Mouse (Mus musculus) hindbrain, embryonic 15.5 days (tissue): ENCODE results near the gene Nol3. TPM values are rescaled to one million over a fixed set of nuclear protein-coding genes. Genes with fewer than 3 reads are reported as not detected.

Source experiments
- ATAC-seq: fragments of 200-750 bp; cut with Nextera tagmentation; 2 replicates; pipeline ENCODE4 v1.8.0; 2017; ENCODE audit warnings: low read depth, moderate number of reproducible peaks, moderate TSS enrichment; ENCODE audit not compliant: low FRiP score
- H3K27ac ChIP-seq: fragments of 300-500 bp; sonication (generic); replicated peaks from 2 replicates; pipeline ENCODE4 v1.5.1; 2015; ENCODE audit warnings: mild to moderate bottlenecking, inconsistent platforms
- H3K27me3 ChIP-seq: fragments of 300-500 bp; sonication (generic); 2 replicates; pipeline ENCODE4 v1.6.1; 2015; ENCODE audit warnings: control low read depth, inconsistent platforms
- H3K36me3 ChIP-seq: fragments of 300-500 bp; sonication (generic); 2 replicates; pipeline ENCODE4 v1.6.1; 2015; ENCODE audit warnings: control low read depth, inconsistent platforms
- H3K4me1 ChIP-seq: fragments of 300-500 bp; sonication (generic); replicated peaks from 2 replicates; pipeline ENCODE4 v1.6.1; 2015; ENCODE audit warnings: control low read depth, inconsistent platforms
- H3K4me2 ChIP-seq: fragments of 300-500 bp; sonication (generic); 2 replicates; pipeline ENCODE4 v1.6.1; 2015; ENCODE audit warnings: moderate library complexity, mild to moderate bottlenecking, inconsistent platforms
- H3K4me3 ChIP-seq: fragments of 300-500 bp; sonication (generic); 2 replicates; pipeline ENCODE4 v1.5.1; 2015; ENCODE audit warnings: mild to moderate bottlenecking, inconsistent platforms
- H3K9ac ChIP-seq: fragments of 300-500 bp; sonication (generic); 2 replicates; pipeline ENCODE4 v1.6.1; 2015; ENCODE audit warnings: inconsistent platforms
- H3K9me3 ChIP-seq: fragments of 300-500 bp; sonication (generic); 2 replicates; pipeline ENCODE4 v1.6.1; 2016; ENCODE audit warnings: control low read depth, inconsistent platforms
- WGBS: fragments of 180-500 bp; shearing (Covaris S2); methylation state at CpG from one replicate; pipeline ENCODE4 v1.1.7; 2015; 5-methylcytosine and 5-hydroxymethylcytosine counted together
- polyA plus RNA-seq: library from polyadenylated mRNA; unstranded; fragments of >200 nt; fragmentation: Nextera tagmentation; extraction: Ambion mirVana; gene quantifications from 2 replicates; pipeline ENCODE4 v1.2.1, GENCODE M21; 2015

Gene Nol3
- polyA plus RNA-seq, 1 experiment from 2014 or later: 5.7 TPM

- Histone ChIP-seq H3K27me3 (no peaks in the 10 kb centered on the region), H3K4me2 (peak within 1 kb of the TSS; percentile 48), H3K4me1 (peaks cover 15% of the 10 kb centered on the region), H3K4me3 (peak within 1 kb of the TSS; percentile 16), H3K36me3 (peaks cover 53% of the 10 kb centered on the region), H3K9ac (peak within 1 kb of the TSS; percentile 38), H3K9me3 (no peaks in the 10 kb centered on the region), H3K27ac (no peak within 1 kb of the TSS)
- 10% methylated on average over 28 of the region's 30 CpGs for WGBS
- ATAC-seq: peak; percentile 66
Measured at GRCm38 (mm10) chr8:105305211-105306145, 29.5 kb downstream of the Nol3 start, which contains the start of gene Elmo3. TSS of gene Elmo3 (plus strand) at chr8:105305601.

GRCm38 (mm10) chr8:105306146-105306691, 30.3 kb downstream of the Nol3 start:
- no peak overlapping the region for H3K27ac ChIP-seq

DNA sequence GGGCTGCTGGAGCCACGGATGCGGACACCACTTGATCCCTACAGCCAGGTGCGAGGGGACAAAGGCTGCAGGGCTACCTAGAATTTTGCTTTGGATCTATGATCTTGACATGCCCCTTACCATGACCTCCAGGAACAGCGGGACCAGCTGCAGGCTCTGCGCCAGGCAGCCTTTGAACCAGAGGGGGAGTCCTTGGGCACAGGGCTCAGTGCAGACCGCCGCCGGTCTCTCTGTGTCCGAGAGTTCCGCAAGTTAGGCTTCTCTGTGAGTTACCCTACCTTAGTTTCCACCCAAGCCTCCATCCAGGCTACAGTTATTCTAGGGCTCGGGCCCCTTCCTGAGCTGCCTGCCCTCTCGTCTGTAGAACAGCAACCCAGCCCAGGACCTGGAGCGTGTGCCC, 31.7 kb downstream of the Nol3 start:
- Histone ChIP-seq H3K4me1 (peaks cover 15% of the 10 kb centered on the region), H3K27ac (no peak overlapping the region), H3K9me3 (no peaks in the 10 kb centered on the region), H3K9ac (no peak overlapping the region), H3K36me3 (peaks cover 36% of the 10 kb centered on the region), H3K27me3 (no peaks in the 10 kb centered on the region), H3K4me3 (no peak overlapping the region), H3K4me2 (no peak overlapping the region)
- ATAC-seq: no peak
- WGBS: 94% methylated on average over 13 of the region's 13 CpGs

More at GRCm38 (mm10) chr8:105306146-105306691, 30.3 kb downstream of the Nol3 start:
- ATAC-seq: peak; percentile 33; the same call in 1 of the 2 replicates
- H3K4me3 ChIP-seq: peak overlapping the region; percentile 16; the same call in 1 of the 2 replicates
- peak overlapping the region; percentile 48 for H3K4me2 ChIP-seq
- H3K36me3 ChIP-seq: peaks cover 45% of the 10 kb centered on the region
- no peaks in the 10 kb centered on the region for H3K27me3 ChIP-seq
- no peak overlapping the region for H3K9ac ChIP-seq
- H3K9me3 ChIP-seq: no peaks in the 10 kb centered on the region
- 60% methylated on average over 5 of the region's 5 CpGs for WGBS
- peaks cover 15% of the 10 kb centered on the region for H3K4me1 ChIP-seq

- WGBS: 95% methylated on average over 10 of the region's 10 CpGs
- Histone ChIP-seq H3K36me3 (peaks cover 35% of the 10 kb centered on the region), H3K4me3 (no peak overlapping the region)
Measured at GRCm38 (mm10) chr8:105308428-105308827, 32.5 kb downstream of the Nol3 start.

GRCm38 (mm10) chr8:105309142-105309847, 33.4 kb downstream of the Nol3 start:
- Histone ChIP-seq H3K27ac (no peak overlapping the region), H3K27me3 (no peaks in the 10 kb centered on the region), H3K36me3 (peaks cover 39% of the 10 kb centered on the region), H3K9me3 (no peaks in the 10 kb centered on the region), H3K4me3 (no peak overlapping the region), H3K9ac (no peak overlapping the region), H3K4me1 (peaks cover 15% of the 10 kb centered on the region), H3K4me2 (no peak overlapping the region)
- ATAC-seq: no peak
- WGBS: 83% methylated on average over 15 of the region's 15 CpGs

More at GRCm38 (mm10) chr8:105308428-105308827, 32.5 kb downstream of the Nol3 start:
- Histone ChIP-seq H3K4me1 (peaks cover 15% of the 10 kb centered on the region), H3K27ac (no peak overlapping the region), H3K27me3 (no peaks in the 10 kb centered on the region), H3K9ac (no peak overlapping the region), H3K4me2 (no peak overlapping the region), H3K9me3 (no peaks in the 10 kb centered on the region)
- no peak for ATAC-seq

DNA sequence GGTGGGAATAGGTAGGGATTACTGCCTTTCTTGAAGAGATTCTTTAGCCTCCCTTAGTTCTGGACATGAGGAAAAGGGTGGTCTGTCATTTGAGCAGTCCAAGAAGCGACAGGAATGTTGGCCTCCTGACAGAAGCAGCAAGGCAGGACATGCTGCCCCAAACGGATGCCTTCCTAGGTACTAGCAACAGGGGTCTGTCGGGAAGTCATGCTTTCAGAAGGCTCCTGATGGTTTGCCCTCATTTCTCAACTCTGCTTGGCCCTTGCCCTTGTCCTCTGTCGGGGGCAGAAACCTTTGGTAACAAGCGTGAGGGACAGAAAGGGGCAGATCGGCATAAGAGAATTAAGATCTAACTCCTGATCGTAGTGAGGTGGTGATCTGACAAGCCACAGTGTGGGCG, 34.2 kb downstream of the Nol3 start:
- Histone ChIP-seq H3K4me1 (peaks cover 12% of the 10 kb centered on the region), H3K27ac (no peak overlapping the region), H3K4me3 (no peak overlapping the region), H3K36me3 (peaks cover 39% of the 10 kb centered on the region), H3K9ac (no peak overlapping the region), H3K4me2 (no peak overlapping the region), H3K9me3 (no peaks in the 10 kb centered on the region), H3K27me3 (no peaks in the 10 kb centered on the region)
- ATAC-seq: no peak
- WGBS: 89% methylated on average over 8 of the region's 8 CpGs

DNA sequence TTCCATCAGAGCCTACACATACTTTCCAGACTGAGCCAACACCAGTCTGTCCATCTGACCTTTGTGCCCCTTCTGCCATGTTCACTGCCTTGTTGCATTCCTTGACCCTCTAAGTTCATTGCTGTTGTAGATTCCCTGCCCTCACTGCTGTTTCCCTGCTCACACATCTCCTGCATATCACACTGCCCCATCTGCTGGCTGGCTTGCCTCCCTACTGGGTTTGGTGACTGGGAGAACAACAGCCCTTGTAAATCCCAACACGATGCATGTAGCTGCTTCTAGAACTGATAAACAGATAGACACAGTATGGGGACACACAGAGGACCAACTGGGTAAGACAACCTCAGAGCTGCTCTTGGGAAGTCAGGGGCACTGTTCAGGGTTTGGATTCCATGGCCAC, 35.8 kb downstream of the Nol3 start:
- no peaks in the 10 kb centered on the region for H3K27me3 ChIP-seq
- no peak overlapping the region for H3K4me3 ChIP-seq
- no peak overlapping the region for H3K4me2 ChIP-seq
- no peaks in the 10 kb centered on the region for H3K9me3 ChIP-seq
- H3K36me3 ChIP-seq: peaks cover 52% of the 10 kb centered on the region
- 87% methylated on average over 1 of the region's 1 CpGs for WGBS
- H3K27ac ChIP-seq: no peak overlapping the region
- H3K9ac ChIP-seq: no peak overlapping the region
- no peaks in the 10 kb centered on the region for H3K4me1 ChIP-seq
- ATAC-seq: no peak

DNA sequence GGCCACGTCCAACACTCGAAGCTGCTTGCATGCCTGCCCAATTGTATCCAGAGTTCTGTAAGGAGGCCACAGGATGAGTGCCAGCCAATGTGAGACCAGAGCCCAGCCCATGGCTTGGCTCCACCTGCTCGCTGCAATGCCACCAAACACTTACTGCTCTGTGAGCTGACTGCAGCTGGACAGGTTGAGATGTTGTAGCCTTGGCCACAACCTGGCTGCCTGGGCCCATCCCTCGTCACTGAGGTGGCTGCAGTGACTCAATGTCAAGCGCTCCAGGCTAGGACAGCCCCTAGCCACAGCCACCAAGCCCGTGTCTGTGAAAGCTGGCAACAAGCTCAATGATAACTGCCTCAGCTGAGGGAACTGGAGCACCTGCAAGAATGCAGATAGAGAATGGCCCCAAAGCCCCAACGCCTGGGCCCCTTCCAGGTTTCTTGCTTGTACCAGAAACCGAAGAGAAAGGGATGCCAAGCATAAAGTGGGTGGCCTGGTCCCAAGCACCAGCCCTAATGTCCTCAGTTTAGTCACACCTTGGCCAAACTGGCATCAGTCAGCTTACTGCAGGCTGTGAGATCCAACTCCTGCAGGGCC, 37.0 kb downstream of the Nol3 start:
- no peak overlapping the region for H3K9ac ChIP-seq
- no peak for ATAC-seq
- H3K36me3 ChIP-seq: peaks cover 50% of the 10 kb centered on the region
- H3K4me1 ChIP-seq: no peaks in the 10 kb centered on the region
- 94% methylated on average over 8 of the region's 8 CpGs for WGBS
- H3K9me3 ChIP-seq: no peaks in the 10 kb centered on the region
- no peak overlapping the region for H3K4me3 ChIP-seq
- H3K27ac ChIP-seq: no peak overlapping the region
- no peaks in the 10 kb centered on the region for H3K27me3 ChIP-seq
- H3K4me2 ChIP-seq: no peak overlapping the region

- ATAC-seq: no peak
- WGBS: 83% methylated on average over 9 of the region's 9 CpGs
Measured at GRCm38 (mm10) chr8:105313622-105314402, 37.9 kb downstream of the Nol3 start.

DNA sequence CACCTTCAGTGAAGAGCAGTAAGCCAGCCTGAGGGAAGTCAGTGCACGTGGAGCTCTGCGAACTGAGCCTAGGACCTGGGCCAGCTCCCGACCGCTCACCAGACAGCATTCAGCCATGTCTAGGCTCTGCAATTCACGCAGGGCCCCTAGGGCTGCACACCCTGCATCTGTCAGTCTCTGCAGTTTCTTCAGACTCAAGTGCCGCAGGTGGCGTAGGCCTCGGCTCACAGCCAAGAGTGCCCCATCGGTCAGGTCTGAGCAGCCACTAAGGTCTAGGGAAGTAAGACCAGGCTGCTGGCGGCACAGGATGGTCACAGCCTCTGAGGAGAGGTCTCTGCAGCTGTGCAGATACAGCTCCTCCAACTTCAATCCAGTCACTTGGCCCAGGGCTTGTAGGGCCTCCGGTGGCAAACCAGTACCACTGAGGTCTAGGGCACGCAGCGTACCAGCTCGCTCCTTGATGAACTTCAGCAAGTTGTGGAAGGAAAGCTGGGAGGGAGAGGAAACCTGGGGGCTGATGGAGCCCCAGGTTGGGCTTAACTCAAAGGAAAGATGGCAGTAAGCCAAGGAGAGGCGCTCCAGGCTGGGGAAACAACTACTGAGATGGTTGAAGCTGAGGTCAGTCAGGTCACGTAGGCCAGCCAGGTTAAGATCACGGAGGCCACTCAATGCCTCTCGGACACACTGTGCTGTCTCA, 39.3 kb downstream of the Nol3 start:
- no peaks in the 10 kb centered on the region for H3K27me3 ChIP-seq
- H3K9ac ChIP-seq: no peak overlapping the region
- no peak overlapping the region for H3K4me3 ChIP-seq
- 0 out of 2 replicates have a peak, but pooled peaks have one; percentile 12 for ATAC-seq
- no peaks in the 10 kb centered on the region for H3K4me1 ChIP-seq
- no peak overlapping the region for H3K27ac ChIP-seq
- H3K36me3 ChIP-seq: peaks cover 49% of the 10 kb centered on the region
- no peaks in the 10 kb centered on the region for H3K9me3 ChIP-seq
- WGBS: 89% methylated on average over 18 of the region's 18 CpGs
- H3K4me2 ChIP-seq: no peak overlapping the region

More at GRCm38 (mm10) chr8:105313622-105314402, 37.9 kb downstream of the Nol3 start:
- H3K4me3 ChIP-seq: no peak overlapping the region
- H3K4me2 ChIP-seq: no peak overlapping the region
- no peak overlapping the region for H3K27ac ChIP-seq
- H3K9ac ChIP-seq: no peak overlapping the region
- no peaks in the 10 kb centered on the region for H3K27me3 ChIP-seq
- H3K9me3 ChIP-seq: no peaks in the 10 kb centered on the region
- H3K36me3 ChIP-seq: peaks cover 46% of the 10 kb centered on the region
- H3K4me1 ChIP-seq: no peaks in the 10 kb centered on the region
